Mouse (Mus musculus) forebrain, embryonic 10.5 days (tissue): ENCODE data around the gene Atp5b. TPM values are rescaled to one million over a fixed set of nuclear protein-coding genes. Genes with fewer than 3 reads are reported as not detected.

Experiments
- DNase-seq: peaks from one replicate; pipeline ENCODE4 v3.0.0-alpha.2; 2017; ENCODE audit warnings: low spot score; ENCODE audit errors: extremely low spot score
- H3K27ac ChIP-seq: fragments of 300-500 bp; sonication (generic); 2 replicates; pipeline ENCODE4 v1.5.1; 2016; ENCODE audit warnings: mild to moderate bottlenecking
- H3K27me3 ChIP-seq: fragments of 300-500 bp; sonication (generic); 2 replicates; pipeline ENCODE4 v1.6.1; 2016; ENCODE audit warnings: mild to moderate bottlenecking; ENCODE audit not compliant: poor library complexity, severe bottlenecking
- H3K36me3 ChIP-seq: fragments of 300-500 bp; sonication (generic); replicated peaks from 2 replicates; pipeline ENCODE4 v1.6.1; 2016; ENCODE audit warnings: mild to moderate bottlenecking, moderate library complexity
- H3K4me1 ChIP-seq: fragments of 300-500 bp; sonication (generic); 2 replicates; pipeline ENCODE4 v1.6.1; 2016
- H3K4me3 ChIP-seq: fragments of 300-500 bp; sonication (generic); 2 replicates; pipeline ENCODE4 v1.5.1; 2016; ENCODE audit warnings: mild to moderate bottlenecking, moderate library complexity
- H3K9me3 ChIP-seq: fragments of 300-500 bp; sonication (generic); 2 replicates; pipeline ENCODE4 v1.6.1; 2016; ENCODE audit warnings: mild to moderate bottlenecking, moderate library complexity
- WGBS: fragments of 180-500 bp; shearing (Covaris S2); methylation state at CpG from one replicate; pipeline ENCODE4 v1.1.7; 2016; 5-methylcytosine and 5-hydroxymethylcytosine counted together
- microRNA counts: library from miRNA; unstranded; fragments of <30 nt; microRNA quantifications from one replicate; lab custom pipeline; 2017
- microRNA-seq: library from miRNA; unstranded; fragments of <30 nt; microRNA quantifications from one replicate; pipeline ENCODE4, GENCODE M21; 2017
- polyA plus RNA-seq: library from polyadenylated mRNA; unstranded; fragments of >200 nt; fragmentation: Nextera tagmentation; extraction: Ambion mirVana; gene quantifications from 2 replicates; pipeline ENCODE4 v1.2.1, GENCODE M21; 2016

The Atp5b gene
- polyA plus RNA-seq, 1 experiment from 2014 or later = 2,329 TPM

GRCm38 (mm10) chr10:128127497-128127896, 44.4 kb downstream of the Atp5b start:
- H3K9me3 ChIP-seq = no peaks in the 10 kb centered on the region
- 80% methylated on average over 5 of the region's 5 CpGs for whole genome bisulfite sequencing
- no peak for DNase-seq
- no peaks in the 10 kb centered on the region for H3K4me1 ChIP-seq
- peaks cover 94% of the 10 kb centered on the region for H3K36me3 ChIP-seq
- H3K27me3 ChIP-seq = no peaks in the 10 kb centered on the region
- 0 out of 2 replicates have a peak overlapping the region, but pooled peaks have one; percentile 48 for H3K27ac ChIP-seq
- H3K4me3 ChIP-seq = no peak overlapping the region

- Histone ChIP-seq H3K9me3 (no peaks in the 10 kb centered on the region), H3K4me1 (no peaks in the 10 kb centered on the region), H3K36me3 (peaks cover 94% of the 10 kb centered on the region), H3K4me3 (no peak overlapping the region), H3K27ac (no peak overlapping the region), H3K27me3 (no peaks in the 10 kb centered on the region)
- 90% methylated on average over 8 of the region's 8 CpGs for WGBS
- no peak for DNase-seq
Measured at GRCm38 (mm10) chr10:128128143-128128542, 45.1 kb downstream of the Atp5b start.

GRCm38 (mm10) chr10:128131297-128131696, 48.2 kb downstream of the Atp5b start:
- H3K27ac ChIP-seq = no peak overlapping the region
- H3K36me3 ChIP-seq = peaks cover 88% of the 10 kb centered on the region
- no peaks in the 10 kb centered on the region for H3K4me1 ChIP-seq
- H3K4me3 ChIP-seq = no peak overlapping the region
- whole genome bisulfite sequencing = 88% methylated on average over 3 of the region's 3 CpGs
- H3K27me3 ChIP-seq = no peaks in the 10 kb centered on the region
- DNase-seq = no peak
- H3K9me3 ChIP-seq = no peaks in the 10 kb centered on the region

GRCm38 (mm10) chr10:128131812-128132211, 48.7 kb downstream of the Atp5b start:
- Histone ChIP-seq H3K27ac (no peak overlapping the region), H3K4me3 (no peak overlapping the region), H3K9me3 (no peaks in the 10 kb centered on the region), H3K36me3 (peaks cover 83% of the 10 kb centered on the region), H3K27me3 (no peaks in the 10 kb centered on the region), H3K4me1 (no peaks in the 10 kb centered on the region)
- DNase-seq = no peak

GRCm38 (mm10) chr10:128133650-128134332, 50.7 kb downstream of the Atp5b start:
- no peak overlapping the region for H3K27ac ChIP-seq
- no peak overlapping the region for H3K4me3 ChIP-seq
- peaks cover 78% of the 10 kb centered on the region for H3K36me3 ChIP-seq
- DNase-seq = no peak
- no peaks in the 10 kb centered on the region for H3K27me3 ChIP-seq
- no peaks in the 10 kb centered on the region for H3K4me1 ChIP-seq
- 54% methylated on average over 13 of the region's 13 CpGs for WGBS
- H3K9me3 ChIP-seq = no peaks in the 10 kb centered on the region

- 90% methylated on average over 6 of the region's 6 CpGs for WGBS
- no peak for DNase-seq
- Histone ChIP-seq H3K27ac (no peak overlapping the region), H3K27me3 (no peaks in the 10 kb centered on the region), H3K9me3 (no peaks in the 10 kb centered on the region), H3K4me1 (no peaks in the 10 kb centered on the region), H3K36me3 (peaks cover 81% of the 10 kb centered on the region), H3K4me3 (no peak overlapping the region)
Measured at GRCm38 (mm10) chr10:128135374-128135773, 52.3 kb downstream of the Atp5b start.

MicroRNAs within 50 kb of the gene (microRNA counts, 519-probe panel; counts per million panel counts)
- 341 counts per million, percentile 65 among the panel's probes with 10 or more counts for microRNA mmu-miR-677 (lab: Ali Mortazavi, UCI)

Small RNAs within 50 kb of the gene (microRNA-seq; reads per million reads assigned to microRNA genes)
- gene Mir677 = 38.3 reads per million, percentile 38 among the genes with 10 or more reads in this experiment

Other genes starting within 250 kb of the Atp5b start
- gene Rdh19, start 233.3 kb upstream of the Atp5b start, polyA plus RNA-seq = not detected in 2 replicates
- not detected in 2 replicates for gene Rdh16f2, start 216.8 kb upstream of the Atp5b start, polyA plus RNA-seq
- not detected in 2 replicates for gene Rdh7, start 194.5 kb upstream of the Atp5b start, polyA plus RNA-seq
- not detected in 2 replicates for gene Sdr9c7, start 184.8 kb upstream of the Atp5b start, polyA plus RNA-seq
- not detected in 2 replicates for gene Hsd17b6, start 75.7 kb upstream of the Atp5b start, polyA plus RNA-seq
- 123 TPM in 2 replicates for gene Prim1, start 68.1 kb upstream of the Atp5b start, polyA plus RNA-seq
- 930 and 977 TPM in 2 replicates for gene Naca, start 47.7 kb upstream of the Atp5b start, polyA plus RNA-seq
- gene Ptges3, start 24.3 kb upstream of the Atp5b start, polyA plus RNA-seq = 733 and 767 TPM in 2 replicates
- gene Baz2a, start 8.3 kb downstream of the Atp5b start, polyA plus RNA-seq = 13.5 and 15.2 TPM in 2 replicates
- 26.6 and 28.6 TPM in 2 replicates for gene Rbms2, start 97.0 kb downstream of the Atp5b start, polyA plus RNA-seq
- 1.5 and 2.3 TPM in 2 replicates for gene Gls2, start 111.2 kb downstream of the Atp5b start, polyA plus RNA-seq
- gene Spryd4, start 128.5 kb downstream of the Atp5b start, polyA plus RNA-seq = 29.9 and 32.3 TPM in 2 replicates
- gene Mip, start 142.6 kb downstream of the Atp5b start, polyA plus RNA-seq = 0.55 and 0.69 TPM in 2 replicates
- gene Timeless, start 148.8 kb downstream of the Atp5b start, polyA plus RNA-seq = 108 and 112 TPM in 2 replicates
- 0.81 and 1.1 TPM in 2 replicates for gene Apon, start 170.8 kb downstream of the Atp5b start, polyA plus RNA-seq
- gene Apof, start 185.4 kb downstream of the Atp5b start, polyA plus RNA-seq = not detected in 2 replicates
- gene Stat2, start 187.3 kb downstream of the Atp5b start, polyA plus RNA-seq = 10.7 and 11.2 TPM in 2 replicates
- gene Il23a, start 215.5 kb downstream of the Atp5b start, polyA plus RNA-seq = not detected in 2 replicates
- gene Pan2, start 220.1 kb downstream of the Atp5b start, polyA plus RNA-seq = 42.1 and 45.3 TPM in 2 replicates
- gene Cnpy2, start 239.2 kb downstream of the Atp5b start, polyA plus RNA-seq = 253 and 256 TPM in 2 replicates